Mouse (Mus musculus): ENCODE measurements at regions not wholly inside any gene's neighbourhood (a gene's known extent, or its start where the extent isn't known, plus 50 kb on each side); places are given as distances from the start of the nearest gene placed in this dataset.

DNA sequence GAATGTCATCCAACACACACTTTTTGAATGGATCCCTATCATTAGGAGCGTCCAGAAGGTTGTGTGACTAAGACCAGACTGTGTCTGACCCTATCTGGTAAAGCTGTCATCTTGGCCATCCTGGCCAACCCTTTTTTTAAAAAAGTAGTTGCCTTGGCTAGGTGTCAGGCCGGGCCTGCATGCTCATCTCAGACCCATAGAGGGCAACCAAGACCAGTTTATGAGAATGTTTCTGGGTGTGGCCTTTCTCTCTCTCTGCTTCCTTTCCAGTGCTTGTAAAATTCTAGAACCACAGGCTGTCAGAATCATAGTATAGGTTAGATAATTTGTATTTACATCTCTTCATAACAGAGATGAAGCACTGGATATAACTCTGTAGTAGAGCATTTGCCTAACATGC, 62.8 kb upstream of the Las1l start:
- peak; percentile 92 for ATAC-seq (replicated peaks; ENCODE audit: insufficient number of reproducible peaks, low FRiP score, low TSS enrichment, poor library complexity, severe bottlenecking)

DNA sequence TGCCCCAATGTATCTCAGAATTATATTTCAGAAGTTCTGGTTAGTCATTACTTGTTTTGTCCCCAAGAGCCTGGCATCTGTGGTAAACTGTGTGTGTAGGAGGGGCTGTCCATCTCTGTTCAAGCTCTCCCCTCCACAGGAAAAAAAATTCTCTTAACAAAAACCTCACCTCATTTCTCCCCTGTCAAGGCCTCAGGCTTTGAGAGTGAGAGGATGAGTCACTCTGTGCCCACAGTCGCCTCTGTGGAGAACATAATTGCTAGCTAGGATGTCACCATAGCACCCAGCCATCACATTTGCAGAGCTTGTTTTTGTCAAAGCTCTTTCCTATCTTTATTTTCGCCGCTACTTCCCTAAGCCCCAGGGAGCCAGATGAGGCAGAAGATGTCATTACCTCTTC, 63.6 kb upstream of the Las1l start:
- no peak for ATAC-seq (replicated peaks; ENCODE audit: insufficient number of reproducible peaks, low FRiP score, low TSS enrichment, poor library complexity, severe bottlenecking)

DNA sequence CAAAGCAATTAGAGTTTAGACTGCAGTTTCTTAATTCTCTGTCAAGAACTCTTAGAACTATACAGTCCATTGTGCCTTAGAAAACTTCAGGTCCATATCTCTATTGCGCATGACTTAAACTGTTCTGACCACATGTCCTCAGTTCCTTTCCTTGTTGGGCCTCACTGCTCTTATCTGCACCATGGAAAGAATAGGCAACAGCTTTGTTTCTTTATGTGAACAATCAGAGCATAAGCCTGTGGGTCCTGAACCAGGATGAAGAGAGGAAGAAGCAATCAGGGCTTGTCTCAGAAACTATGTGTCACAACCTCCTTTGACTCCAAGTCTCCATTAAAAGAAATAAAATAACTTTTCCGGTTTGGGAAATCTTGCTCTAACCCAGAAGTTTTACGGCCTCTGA, 68.6 kb upstream of the Las1l start:
- no peak for ATAC-seq (replicated peaks; ENCODE audit: insufficient number of reproducible peaks, low FRiP score, low TSS enrichment, poor library complexity, severe bottlenecking)

DNA sequence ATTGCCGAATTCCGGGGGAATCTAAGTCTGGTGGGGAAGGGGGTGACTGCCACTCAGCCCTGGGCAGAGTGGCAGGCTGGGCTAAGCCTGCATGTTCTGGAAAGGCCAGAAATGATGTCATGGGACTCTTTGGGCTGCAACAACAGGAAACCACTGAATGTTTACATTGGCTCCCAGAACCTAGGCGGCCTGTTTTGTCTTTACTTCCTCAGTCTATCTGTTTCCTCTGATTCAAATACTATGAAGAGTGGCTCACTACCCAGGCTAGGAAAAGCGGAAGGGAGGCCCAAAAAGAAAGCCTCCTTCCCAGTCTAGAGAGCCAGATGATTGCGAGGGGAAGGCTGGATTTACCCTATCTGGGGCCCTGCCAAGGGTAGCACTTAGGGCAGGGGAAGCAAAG, 69.1 kb upstream of the Las1l start:
- ATAC-seq (replicated peaks; ENCODE audit: insufficient number of reproducible peaks, low FRiP score, low TSS enrichment, poor library complexity, severe bottlenecking): peak; percentile 88

DNA sequence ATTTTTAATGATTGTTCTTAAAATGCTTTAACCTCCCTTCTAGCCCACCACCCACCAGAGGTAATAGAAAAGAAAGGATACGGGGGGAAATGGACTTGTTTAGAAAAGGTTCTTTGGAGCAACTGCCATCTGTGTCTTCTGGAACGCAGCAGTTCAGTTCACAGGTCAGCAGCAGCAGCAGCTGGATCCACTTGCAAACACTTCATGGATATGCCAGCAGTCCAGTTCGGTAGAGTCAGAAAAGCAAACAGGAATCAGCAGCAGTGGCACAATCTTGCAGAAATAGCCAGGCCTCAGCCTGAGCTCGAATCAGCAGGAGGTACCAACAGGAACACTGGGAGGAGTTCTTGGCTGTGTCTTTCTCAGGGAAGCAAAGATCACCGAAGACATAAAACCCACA, 64.3 kb upstream of the Msn start:
- ATAC-seq (replicated peaks; ENCODE audit: insufficient number of reproducible peaks, low FRiP score, low TSS enrichment, poor library complexity, severe bottlenecking): no peak

DNA sequence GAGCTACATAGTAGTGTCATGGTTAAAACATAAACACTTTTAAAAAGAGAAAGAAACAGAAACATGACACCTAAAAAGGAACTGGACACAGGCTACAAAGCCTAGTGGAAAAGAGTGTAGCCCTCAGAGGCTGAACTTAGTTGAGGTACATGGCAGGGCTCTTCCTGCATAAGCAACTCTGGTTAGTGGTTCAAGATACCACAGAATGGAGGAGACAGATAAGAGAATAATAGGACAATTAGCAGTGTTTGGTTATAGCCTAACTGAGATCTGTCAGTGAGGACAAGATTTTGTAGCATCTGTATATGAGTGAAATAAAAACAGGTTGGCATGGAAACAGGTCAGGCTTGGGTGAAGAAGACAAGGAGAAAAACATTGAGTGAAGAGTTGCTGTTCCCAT, 60.5 kb upstream of the Msn start:
- ATAC-seq (replicated peaks; ENCODE audit: insufficient number of reproducible peaks, low FRiP score, low TSS enrichment, poor library complexity, severe bottlenecking): no peak

DNA sequence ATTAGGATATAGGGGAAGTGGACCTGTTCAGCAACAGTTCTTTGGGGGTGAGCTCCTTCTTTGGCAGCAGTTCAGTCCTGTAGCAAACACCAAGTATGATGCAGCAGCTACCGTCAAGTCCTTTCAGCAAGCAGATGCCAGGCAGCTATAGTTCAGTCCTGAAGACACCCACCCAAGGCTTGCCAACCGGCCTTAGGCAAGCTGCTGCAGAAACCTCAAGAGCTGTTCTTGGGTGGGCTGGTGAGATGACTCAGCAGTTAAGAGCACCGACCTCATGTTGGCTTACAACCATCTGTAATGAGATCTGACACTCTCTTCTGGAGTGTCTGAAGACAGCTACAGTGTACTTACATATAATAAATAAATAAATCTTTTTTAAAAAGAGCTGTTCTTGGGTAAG, 53.6 kb upstream of the Msn start:
- ATAC-seq (replicated peaks; ENCODE audit: insufficient number of reproducible peaks, low FRiP score, low TSS enrichment, poor library complexity, severe bottlenecking): no peak

All from monocyte, adult 5-6 weeks (primary cell).